Mouse (Mus musculus) thymus, postnatal 10 days (tissue): ENCODE measurements around the gene Derl3.
"Not testable (repeated sequence)": the region's sequence is repeated elsewhere in the genome, so short reads cannot be mapped to it uniquely, and the experiment has no call there.

ENCODE experiments used
- DNase-seq, 2 experiments: peaks; one replicate each; pipeline ENCODE4 v3.0.0; 2021; ENCODE audit warnings: low spot score in 2 of 2

The Derl3 gene

GRCm38 (mm10) chr10:75893089-75893750 is at the start of gene Derl3:
Gene Derl3, plus strand, starts transcription at chr10:75893413.
- peak; percentile 91 to 94 for DNase-seq

- DNase-seq, result not testable (repeated sequence)
Measured at GRCm38 (mm10) chr10:75843898-75844297, 49.3 kb upstream of the Derl3 start.

GRCm38 (mm10) chr10:75844800-75845199 is 48.4 kb upstream of the Derl3 start:
- no peak for DNase-seq

GRCm38 (mm10) chr10:75845306-75845930 is 47.8 kb upstream of the Derl3 start:
- DNase-seq, result no peak

- DNase-seq, result no peak
Measured at GRCm38 (mm10) chr10:75848382-75848781, 44.8 kb upstream of the Derl3 start.

GRCm38 (mm10) chr10:75851076-75851475 is 42.1 kb upstream of the Derl3 start:
- DNase-seq, result no peak

GRCm38 (mm10) chr10:75851681-75852080 is 41.5 kb upstream of the Derl3 start:
- no peak for DNase-seq

GRCm38 (mm10) chr10:75852539-75853125 is 40.6 kb upstream of the Derl3 start:
- no peak for DNase-seq

- peak; percentile 65 to 90 for DNase-seq
Measured at GRCm38 (mm10) chr10:75853452-75853851, 39.8 kb upstream of the Derl3 start.

GRCm38 (mm10) chr10:75854096-75854495 is 39.1 kb upstream of the Derl3 start:
- DNase-seq, result no peak

- DNase-seq, result no peak
Measured at GRCm38 (mm10) chr10:75854791-75855190, 38.4 kb upstream of the Derl3 start.

- no peak for DNase-seq
Measured at GRCm38 (mm10) chr10:75855416-75855981, 37.7 kb upstream of the Derl3 start.

- DNase-seq, result no peak
Measured at GRCm38 (mm10) chr10:75856155-75856907, 36.9 kb upstream of the Derl3 start.

- no peak for DNase-seq
Measured at GRCm38 (mm10) chr10:75856976-75857375, 36.2 kb upstream of the Derl3 start.

- DNase-seq, result no peak
Measured at GRCm38 (mm10) chr10:75857598-75857997, 35.6 kb upstream of the Derl3 start.

GRCm38 (mm10) chr10:75859107-75859746 is 34.0 kb upstream of the Derl3 start:
- no peak for DNase-seq

- DNase-seq, result peak; percentile 79 to 83
Measured at GRCm38 (mm10) chr10:75859786-75860470, 33.3 kb upstream of the Derl3 start, which contains the start of gene Mif. Gene Mif, minus strand, starts transcription at chr10:75860240.

- no peak for DNase-seq
Measured at GRCm38 (mm10) chr10:75860746-75861145, 32.5 kb upstream of the Derl3 start.

GRCm38 (mm10) chr10:75861587-75861986 is 31.6 kb upstream of the Derl3 start:
- no peak for DNase-seq

- DNase-seq, result no peak
Measured at GRCm38 (mm10) chr10:75872025-75872914, 20.9 kb upstream of the Derl3 start.
